Mouse (Mus musculus) forebrain, embryonic 16.5 days (tissue): Measurements from ENCODE around the gene Wdhd1. TPM values are rescaled to one million over a fixed set of nuclear protein-coding genes. Genes with fewer than 3 reads are reported as not detected.

ENCODE experiments used
- ATAC-seq: fragments of 200-750 bp; cut with Nextera tagmentation; 2 replicates; pipeline ENCODE4 v1.8.0; 2017; ENCODE audit warnings: mild to moderate bottlenecking, moderate library complexity
- H3K27ac ChIP-seq: fragments of 300-500 bp; sonication (generic); 2 replicates; pipeline ENCODE4 v1.5.1; 2014; ENCODE audit warnings: low read length, control low read depth
- H3K27me3 ChIP-seq: fragments of 300-500 bp; sonication (generic); replicated peaks from 2 replicates; pipeline ENCODE4 v1.6.1; 2014; ENCODE audit warnings: low read length; ENCODE audit not compliant: control insufficient read depth, insufficient read depth
- H3K36me3 ChIP-seq: fragments of 300-500 bp; sonication (generic); 2 replicates; pipeline ENCODE4 v1.6.1; 2014; ENCODE audit not compliant: control insufficient read depth, insufficient read depth
- H3K4me1 ChIP-seq: fragments of 300-500 bp; sonication (generic); replicated peaks from 2 replicates; pipeline ENCODE4 v1.6.1; 2014; ENCODE audit warnings: low read length; ENCODE audit not compliant: control insufficient read depth, insufficient read depth
- H3K4me2 ChIP-seq: fragments of 300-500 bp; sonication (generic); 2 replicates; pipeline ENCODE4 v1.6.1; 2014; ENCODE audit warnings: mild to moderate bottlenecking, low read length, control low read depth
- H3K4me3 ChIP-seq: fragments of 300-500 bp; sonication (generic); replicated peaks from 2 replicates; pipeline ENCODE4 v1.5.1; 2014; ENCODE audit warnings: mild to moderate bottlenecking, low read length, control low read depth
- H3K9ac ChIP-seq: fragments of 300-500 bp; sonication (generic); replicated peaks from 2 replicates; pipeline ENCODE4 v1.6.1; 2014; ENCODE audit warnings: low read depth, low read length, control low read depth
- H3K9me3 ChIP-seq: fragments of 300-500 bp; sonication (generic); 2 replicates; pipeline ENCODE4 v1.6.1; 2016; ENCODE audit warnings: low read length; ENCODE audit not compliant: control insufficient read depth
- WGBS: fragments of 180-500 bp; shearing (Covaris S2); extraction: QIAGEN DNeasy Blood & Tissue Kit; methylation state at CpG from one replicate; pipeline ENCODE4 v1.1.7; 2014; 5-methylcytosine and 5-hydroxymethylcytosine counted together
- polyA plus RNA-seq: library from polyadenylated mRNA; unstranded; fragments of >200 nt; fragmentation: Nextera tagmentation; extraction: Ambion mirVana; gene quantifications from 2 replicates; pipeline ENCODE4 v1.2.1, GENCODE M21; 2015

Gene Wdhd1
- polyA plus RNA-seq, 1 experiment from 2014 or later, result 16.1 TPM

DNA sequence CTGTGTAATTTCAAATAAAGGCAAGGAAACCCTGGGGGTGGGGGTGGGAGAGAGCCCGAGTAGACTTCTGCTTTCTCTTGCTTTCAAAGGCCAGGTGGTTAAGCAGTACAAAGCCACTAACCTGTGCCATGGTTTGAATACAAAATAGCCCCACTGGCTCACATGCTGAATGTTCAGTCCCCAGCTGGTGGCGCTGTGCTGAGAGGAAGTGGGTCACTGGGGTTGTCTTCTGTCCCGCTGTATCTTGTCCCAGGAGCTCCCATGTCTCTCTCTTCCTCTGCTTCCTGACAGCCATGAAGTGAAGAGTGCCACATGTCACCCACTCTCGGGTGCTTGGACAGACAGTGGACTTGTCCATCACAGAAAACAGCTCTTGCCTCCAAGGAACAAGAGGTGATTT lies 82.6 kb downstream of the Wdhd1 start:
- no peak overlapping the region for H3K9ac ChIP-seq

DNA sequence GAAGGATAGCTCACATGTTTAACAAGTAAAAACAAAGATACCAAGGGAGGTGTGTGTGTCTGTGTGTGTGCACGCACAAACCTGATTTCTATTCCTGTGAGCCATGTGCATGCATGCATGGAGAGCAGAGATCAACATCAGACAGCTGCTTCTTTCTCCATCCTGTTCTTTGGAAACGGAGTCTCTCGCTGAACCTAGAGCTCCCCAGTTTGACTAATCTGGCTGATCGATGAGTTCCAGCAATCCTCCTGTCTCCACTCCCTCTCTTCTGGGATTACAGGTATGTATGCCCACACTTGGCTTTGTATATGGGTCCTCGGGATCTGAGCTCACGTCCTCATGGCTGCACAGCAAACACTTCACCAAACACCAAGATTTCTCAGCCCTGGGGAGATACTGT lies 83.2 kb downstream of the Wdhd1 start:
- no peak for ATAC-seq
- no peak overlapping the region for H3K4me3 ChIP-seq
- H3K27ac ChIP-seq, result no peak overlapping the region
- H3K4me2 ChIP-seq, result no peak overlapping the region
- peaks cover 10% of the 10 kb centered on the region for H3K4me1 ChIP-seq
- no peaks in the 10 kb centered on the region for H3K36me3 ChIP-seq
- no peak overlapping the region for H3K9ac ChIP-seq
- 81% methylated on average over 6 of the region's 6 CpGs for WGBS
- peaks cover 6% of the 10 kb centered on the region for H3K27me3 ChIP-seq
- H3K9me3 ChIP-seq, result no peaks in the 10 kb centered on the region

More for the DNA sequence above, 82.6 kb downstream of the Wdhd1 start:
- no peaks in the 10 kb centered on the region for H3K36me3 ChIP-seq
- H3K9me3 ChIP-seq, result no peaks in the 10 kb centered on the region
- peaks cover 2% of the 10 kb centered on the region; the same call in 1 of the 2 replicates for H3K27me3 ChIP-seq
- H3K27ac ChIP-seq, result no peak overlapping the region
- no peak overlapping the region for H3K4me2 ChIP-seq
- 30% methylated on average over 4 of the region's 4 CpGs for WGBS
- H3K4me1 ChIP-seq, result peaks cover 6% of the 10 kb centered on the region
- H3K4me3 ChIP-seq, result no peak overlapping the region
- ATAC-seq, result no peak

DNA sequence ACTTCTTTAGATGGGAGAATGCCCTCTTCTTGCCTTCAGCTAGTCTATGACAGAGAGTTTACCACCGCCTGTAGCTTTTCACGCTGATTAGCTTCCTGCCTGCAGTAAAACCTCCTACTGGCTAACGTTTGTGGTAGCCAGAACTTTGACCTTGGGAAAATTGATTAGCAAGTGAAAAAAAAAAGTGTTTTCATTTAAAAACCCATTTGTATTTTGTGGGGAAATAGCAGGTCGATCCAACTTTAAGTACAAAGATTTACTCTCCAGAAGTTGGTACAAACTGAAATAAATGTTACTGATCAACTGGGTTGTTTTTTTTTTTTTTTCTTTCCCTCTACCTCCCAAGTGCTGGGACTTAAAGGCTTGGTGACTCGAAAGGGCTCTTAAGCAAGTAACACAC lies 84.8 kb downstream of the Wdhd1 start:
- WGBS, result 67% methylated on average over 5 of the region's 5 CpGs
- Histone ChIP-seq H3K9me3 (no peaks in the 10 kb centered on the region), H3K27me3 (peaks cover 19% of the 10 kb centered on the region), H3K36me3 (no peaks in the 10 kb centered on the region), H3K9ac (no peak overlapping the region), H3K4me3 (no peak overlapping the region), H3K27ac (no peak overlapping the region), H3K4me2 (no peak overlapping the region), H3K4me1 (peaks cover 10% of the 10 kb centered on the region)
- no peak for ATAC-seq

Other genes with a start within 250 kb of the Wdhd1 start
- gene Gch1, start 87.4 kb downstream of the Wdhd1 start, polyA plus RNA-seq, result 1.5 and 2.3 TPM in 2 replicates
- 2.6 and 2.9 TPM in 2 replicates for gene Socs4, start 74 bp upstream of the Wdhd1 start, polyA plus RNA-seq
- gene Mapk1ip1l, start 21.4 kb upstream of the Wdhd1 start, polyA plus RNA-seq, result 59.8 and 62.1 TPM in 2 replicates
- 2.2 and 2.9 TPM in 2 replicates for gene Lgals3, start 90.9 kb upstream of the Wdhd1 start, polyA plus RNA-seq
- gene Dlgap5, start 141.6 kb upstream of the Wdhd1 start, polyA plus RNA-seq, result 15.9 and 16.5 TPM in 2 replicates
- gene Fbxo34, start 173.6 kb upstream of the Wdhd1 start, polyA plus RNA-seq, result 20.3 and 23.1 TPM in 2 replicates